Comparison of ENCODE assay signal across 29 mouse cellular contexts in genomic region chr8:113781554-113781953, GRCm38 (mm10).
DNase-seq lines count a peak whose midpoint lies in the region; ATAC-seq and TF ChIP-seq lines count a peak whose summit lies in the region.
"Had no signal": no experiment of that assay in that cellular context is flagged by ENCODE, and none has a peak within 500 bp of the region (broad histone marks: within the 10 kb centered on the region; RNA-seq: fewer than 3 reads in every experiment).

No protein-coding gene starts in this region.

- H3K27me3 ChIP-seq in forebrain, postnatal 0 days (ENCODE audit: insufficient read depth, low read length) = no peaks in the 10 kb centered on the region
- H3K27me3 ChIP-seq in forebrain, embryonic 16.5 days (replicated peaks; ENCODE audit: control insufficient read depth, insufficient read depth, low read length) = no peaks in the 10 kb centered on the region
- H3K27me3 ChIP-seq in limb, embryonic 11.5 days (ENCODE audit: control insufficient read depth, insufficient read depth, low read length) = no peaks in the 10 kb centered on the region
- H3K27me3 ChIP-seq in limb, embryonic 10.5 days (ENCODE audit: low read depth, poor library complexity, severe bottlenecking) = no peaks in the 10 kb centered on the region
- no peaks in the 10 kb centered on the region for H3K27me3 ChIP-seq in midbrain, embryonic 14.5 days (ENCODE audit: control insufficient read depth, insufficient read depth, low read length)
- no peaks in the 10 kb centered on the region for H3K27me3 ChIP-seq in midbrain, embryonic 10.5 days (ENCODE audit: low read depth, poor library complexity, severe bottlenecking)
- no peaks in the 10 kb centered on the region for H3K27me3 ChIP-seq in liver, embryonic 11.5 days (replicated peaks; ENCODE audit: control insufficient read depth, insufficient read depth, low read length)
- H3K27me3 ChIP-seq: embryonic facial prominence, embryonic 13.5 days; forebrain, embryonic 12.5 days; heart, embryonic 15.5 days; neural tube, embryonic 12.5 days had no signal

- H3K4me3 ChIP-seq in forebrain, postnatal 0 days (ENCODE audit: low read depth, low read length) = no peak overlapping the region
- no peak overlapping the region for H3K4me3 ChIP-seq in forebrain, embryonic 16.5 days (replicated peaks; ENCODE audit: low read length)
- no peak overlapping the region for H3K4me3 ChIP-seq in limb, embryonic 11.5 days (ENCODE audit: low read depth, low read length)
- no peak overlapping the region for H3K4me3 ChIP-seq in limb, embryonic 10.5 days
- H3K4me3 ChIP-seq in midbrain, embryonic 14.5 days (replicated peaks; ENCODE audit: low read depth, low read length) = no peak overlapping the region
- no peak overlapping the region for H3K4me3 ChIP-seq in midbrain, embryonic 10.5 days
- no peak overlapping the region for H3K4me3 ChIP-seq in liver, embryonic 11.5 days (ENCODE audit: low read depth, low read length)
- H3K4me3 ChIP-seq: embryonic facial prominence, embryonic 13.5 days; erythroblast, embryonic 14.5 days; forebrain, embryonic 12.5 days; heart, embryonic 10.5 days; heart, embryonic 15.5 days; limb, embryonic 12.5 days; myocyte; neural tube, embryonic 12.5 days had no signal

- no peak for TF ChIP-seq CTCF in forebrain, postnatal 0 days (IDR thresholded peaks at IDR 0.05; ENCODE audit: low read depth)

- H3K27ac ChIP-seq in forebrain, postnatal 0 days (ENCODE audit: low read depth, low read length) = no peak overlapping the region
- no peak overlapping the region for H3K27ac ChIP-seq in forebrain, embryonic 16.5 days (ENCODE audit: low read length)
- H3K27ac ChIP-seq in limb, embryonic 11.5 days (replicated peaks; ENCODE audit: low read depth, low read length) = no peak overlapping the region
- no peak overlapping the region for H3K27ac ChIP-seq in limb, embryonic 10.5 days
- no peak overlapping the region for H3K27ac ChIP-seq in midbrain, embryonic 14.5 days (replicated peaks; ENCODE audit: low read depth, low read length)
- no peak overlapping the region for H3K27ac ChIP-seq in midbrain, embryonic 10.5 days (replicated peaks)
- no peak overlapping the region for H3K27ac ChIP-seq in liver, embryonic 11.5 days (ENCODE audit: low read depth, low read length)
- H3K27ac ChIP-seq: embryonic facial prominence, embryonic 13.5 days; forebrain, embryonic 12.5 days; heart, embryonic 10.5 days; heart, embryonic 15.5 days; limb, embryonic 12.5 days; macrophage; neural tube, embryonic 12.5 days had no signal

- no peak for ATAC-seq in forebrain, postnatal 0 days
- no peak for ATAC-seq in forebrain, embryonic 16.5 days
- ATAC-seq in limb, embryonic 11.5 days (ENCODE audit: insufficient number of reproducible peaks, low FRiP score, low TSS enrichment, low read depth) = no peak
- ATAC-seq in midbrain, embryonic 14.5 days (ENCODE audit: low FRiP score, low TSS enrichment) = no peak
- no peak for ATAC-seq in liver, embryonic 11.5 days (replicated peaks; ENCODE audit: low FRiP score)
- ATAC-seq: CD4-positive, CD25-positive, alpha-beta regulatory T cell, adult 4 months; intestine, embryonic 16.5 days; midbrain, embryonic 16.5 days had no signal

- DNase-seq in forebrain, postnatal 0 days = peak; percentile 0
- peak; percentile 7 for DNase-seq in limb, embryonic 11.5 days (ENCODE audit: low spot score)
- no peak for DNase-seq in limb, embryonic 10.5 days (ENCODE audit: low spot score)
- peak; percentile 0 for DNase-seq in midbrain, embryonic 14.5 days
- DNase-seq in midbrain, embryonic 10.5 days (ENCODE audit: low spot score) = no peak
- DNase-seq in liver, embryonic 11.5 days (ENCODE audit: low spot score) = no peak
- DNase-seq: adrenal gland, postnatal 14 days; cerebellum, adult 11 months; cerebellum, adult 9-10 months; gastrocnemius, postnatal 25 days; kidney, adult 8-10 months; kidney, postnatal 10 days; layer of hippocampus, adult 9-11 months; right cerebral cortex, adult 18-20 months; spleen, adult 18-20 months; thymus, postnatal 14 days had no signal

- H3K9ac ChIP-seq in forebrain, postnatal 0 days = no peak overlapping the region
- H3K9ac ChIP-seq in forebrain, embryonic 16.5 days (replicated peaks; ENCODE audit: low read depth, low read length) = no peak overlapping the region
- H3K9ac ChIP-seq in limb, embryonic 11.5 days (ENCODE audit: low read length) = no peak overlapping the region
- H3K9ac ChIP-seq in midbrain, embryonic 14.5 days (replicated peaks; ENCODE audit: low read length) = no peak overlapping the region
- no peak overlapping the region for H3K9ac ChIP-seq in liver, embryonic 11.5 days (ENCODE audit: low read depth, low read length)
- H3K9ac ChIP-seq: embryonic facial prominence, embryonic 13.5 days; forebrain, embryonic 12.5 days; heart, embryonic 15.5 days; limb, embryonic 12.5 days; neural tube, embryonic 12.5 days had no signal

- no peaks in the 10 kb centered on the region for H3K9me3 ChIP-seq in forebrain, postnatal 0 days (ENCODE audit: low read length)
- no peaks in the 10 kb centered on the region for H3K9me3 ChIP-seq in forebrain, embryonic 16.5 days (ENCODE audit: control insufficient read depth, low read length)
- no peaks in the 10 kb centered on the region for H3K9me3 ChIP-seq in limb, embryonic 11.5 days (ENCODE audit: control insufficient read depth, low read length)
- H3K9me3 ChIP-seq in limb, embryonic 10.5 days (replicated peaks) = no peaks in the 10 kb centered on the region
- H3K9me3 ChIP-seq in midbrain, embryonic 14.5 days (ENCODE audit: control insufficient read depth, low read length) = no peaks in the 10 kb centered on the region
- no peaks in the 10 kb centered on the region for H3K9me3 ChIP-seq in midbrain, embryonic 10.5 days (replicated peaks)
- no peaks in the 10 kb centered on the region for H3K9me3 ChIP-seq in liver, embryonic 11.5 days (ENCODE audit: control insufficient read depth, low read length)
- H3K9me3 ChIP-seq: embryonic facial prominence, embryonic 13.5 days; forebrain, embryonic 12.5 days; heart, embryonic 10.5 days; heart, embryonic 15.5 days; limb, embryonic 12.5 days; neural tube, embryonic 12.5 days had no signal

- no peak overlapping the region for H3K4me2 ChIP-seq in forebrain, postnatal 0 days (ENCODE audit: low read depth)
- no peak overlapping the region for H3K4me2 ChIP-seq in forebrain, embryonic 16.5 days (ENCODE audit: low read length)
- H3K4me2 ChIP-seq in limb, embryonic 11.5 days (ENCODE audit: low read depth, severe bottlenecking) = no peak overlapping the region
- no peak overlapping the region for H3K4me2 ChIP-seq in midbrain, embryonic 14.5 days (ENCODE audit: low read length)
- H3K4me2 ChIP-seq in liver, embryonic 11.5 days = no peak overlapping the region
- H3K4me2 ChIP-seq: embryonic facial prominence, embryonic 13.5 days; forebrain, embryonic 12.5 days; heart, embryonic 15.5 days; limb, embryonic 12.5 days; neural tube, embryonic 12.5 days had no signal

- no peaks in the 10 kb centered on the region for H3K4me1 ChIP-seq in forebrain, postnatal 0 days (ENCODE audit: insufficient read depth)
- no peaks in the 10 kb centered on the region for H3K4me1 ChIP-seq in forebrain, embryonic 16.5 days (replicated peaks; ENCODE audit: control insufficient read depth, insufficient read depth, low read length)
- H3K4me1 ChIP-seq in limb, embryonic 11.5 days (ENCODE audit: control insufficient read depth, insufficient read depth, low read length) = no peaks in the 10 kb centered on the region
- H3K4me1 ChIP-seq in limb, embryonic 10.5 days = no peaks in the 10 kb centered on the region
- no peaks in the 10 kb centered on the region for H3K4me1 ChIP-seq in midbrain, embryonic 14.5 days (ENCODE audit: control insufficient read depth, insufficient read depth, low read length)
- peaks cover 8% of the 10 kb centered on the region for H3K4me1 ChIP-seq in midbrain, embryonic 10.5 days
- H3K4me1 ChIP-seq in liver, embryonic 11.5 days (replicated peaks; ENCODE audit: control insufficient read depth, insufficient read depth, low read length) = no peaks in the 10 kb centered on the region
- H3K4me1 ChIP-seq: embryonic facial prominence, embryonic 13.5 days; heart, embryonic 10.5 days; heart, embryonic 15.5 days; limb, embryonic 12.5 days; neural tube, embryonic 12.5 days had no signal

- WGBS in forebrain, postnatal 0 days = 37% methylated on average over 2 of the region's 2 CpGs
- 43% methylated on average over 2 of the region's 2 CpGs for WGBS in forebrain, embryonic 16.5 days
- 58% methylated on average over 2 of the region's 2 CpGs for WGBS in limb, embryonic 11.5 days
- WGBS in limb, embryonic 10.5 days = 57% methylated on average over 2 of the region's 2 CpGs
- 41% methylated on average over 2 of the region's 2 CpGs for WGBS in midbrain, embryonic 14.5 days
- WGBS in midbrain, embryonic 10.5 days = 43% methylated on average over 2 of the region's 2 CpGs
- WGBS in liver, embryonic 11.5 days = 48% methylated on average over 2 of the region's 2 CpGs

- no peaks in the 10 kb centered on the region for H3K36me3 ChIP-seq in forebrain, postnatal 0 days (ENCODE audit: insufficient read depth)
- H3K36me3 ChIP-seq in forebrain, embryonic 16.5 days (ENCODE audit: control insufficient read depth, insufficient read depth) = no peaks in the 10 kb centered on the region
- no peaks in the 10 kb centered on the region for H3K36me3 ChIP-seq in limb, embryonic 11.5 days (ENCODE audit: control insufficient read depth, insufficient read depth, low read length)
- no peaks in the 10 kb centered on the region for H3K36me3 ChIP-seq in limb, embryonic 10.5 days
- no peaks in the 10 kb centered on the region for H3K36me3 ChIP-seq in midbrain, embryonic 14.5 days (ENCODE audit: control insufficient read depth, insufficient read depth, low read length)
- no peaks in the 10 kb centered on the region for H3K36me3 ChIP-seq in midbrain, embryonic 10.5 days
- H3K36me3 ChIP-seq in liver, embryonic 11.5 days (ENCODE audit: control insufficient read depth, insufficient read depth, low read length) = no peaks in the 10 kb centered on the region
- H3K36me3 ChIP-seq: embryonic facial prominence, embryonic 13.5 days; forebrain, embryonic 12.5 days; heart, embryonic 10.5 days; heart, embryonic 15.5 days; limb, embryonic 12.5 days; neural tube, embryonic 12.5 days had no signal

Comparison
In these comparisons a context has a peak if more than half of its experiments do, and no peak if none do; other contexts are left out.
1. DNase-seq: peak in forebrain, postnatal 0 days (single experiment), limb, embryonic 11.5 days (single experiment) and midbrain, embryonic 14.5 days (single experiment); none in limb, embryonic 10.5 days (single experiment), midbrain, embryonic 10.5 days (single experiment) and liver, embryonic 11.5 days (single experiment).